ENCODE assay signal across 10 mouse cellular contexts in the genomic region with DNA sequence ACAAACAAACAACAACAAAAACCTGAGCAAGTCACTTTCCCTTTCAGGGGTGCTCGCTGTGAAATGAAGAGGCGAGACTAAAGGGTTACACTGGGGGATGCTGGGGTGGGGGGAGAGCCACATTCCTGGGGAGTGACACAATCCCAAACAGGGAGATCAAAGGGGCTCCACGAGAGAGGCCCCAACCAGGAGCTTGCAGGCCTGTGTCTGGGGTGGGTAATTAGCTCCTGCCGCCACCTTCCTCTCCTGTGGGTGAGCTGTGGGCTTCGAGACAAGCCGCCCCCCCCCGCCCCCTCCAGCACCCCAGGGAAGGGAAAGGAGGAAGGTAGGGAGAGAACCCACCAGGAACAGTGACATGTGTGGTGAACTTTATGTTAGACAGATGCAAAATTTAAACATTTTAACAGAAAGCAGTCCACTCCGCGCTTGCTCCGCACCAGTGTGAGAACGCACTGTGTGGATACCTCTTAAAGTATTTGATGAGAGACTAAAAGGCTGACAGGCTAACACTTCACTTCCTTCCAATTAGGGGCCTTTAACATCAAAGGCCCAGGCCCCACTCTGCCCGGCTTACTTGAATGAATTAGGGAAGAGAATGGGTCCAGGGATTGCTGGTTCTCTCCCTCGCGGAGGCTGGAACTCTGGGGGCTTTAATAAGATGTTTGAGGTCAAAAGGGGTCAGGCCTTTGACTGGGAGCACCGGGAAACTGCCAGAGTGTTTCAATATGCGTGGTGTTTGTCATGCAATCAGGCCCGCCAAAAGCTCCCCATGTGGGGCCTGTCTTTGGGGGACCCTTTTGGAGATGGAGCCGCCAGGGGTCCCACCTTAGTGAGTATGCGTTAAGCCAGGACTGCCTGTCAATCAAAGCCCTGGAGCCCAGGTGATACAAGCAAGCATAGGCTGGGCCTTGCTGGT.
A peak's percentile ranks its signal among the peaks of the same experiment; 100 is the strongest.
DNase-seq lines count a peak whose midpoint lies in the region; ATAC-seq and TF ChIP-seq lines count a peak whose summit lies in the region.
"Had no signal": no experiment of that assay in that cellular context is flagged by ENCODE, and none has a peak within 500 bp of the region (broad histone marks: within the 10 kb centered on the region; RNA-seq: fewer than 3 reads in every experiment).

No protein-coding gene starts in this region.

- no peak for TF ChIP-seq EP300 in liver, embryonic 14.5 days (IDR thresholded peaks at IDR 0.05; ENCODE audit: low read depth)
- TF ChIP-seq EP300 in liver, postnatal 0 days (IDR thresholded peaks at IDR 0.05; ENCODE audit: low read depth) = no peak

- H3K4me1 ChIP-seq in liver, embryonic 14.5 days (replicated peaks; ENCODE audit: control insufficient read depth in 2 of 2, insufficient read depth in 2 of 2, low read length in 1 of 2) = peaks cover 0 to 9% of the 10 kb centered on the region in 2 experiments; a peak in 1 of 4 replicates
- no peaks in the 10 kb centered on the region; the same call in 1 of the 2 replicates for H3K4me1 ChIP-seq in liver, postnatal 0 days (ENCODE audit: insufficient read depth)
- H3K4me1 ChIP-seq in midbrain, embryonic 15.5 days = peaks cover 20% of the 10 kb centered on the region

- 0 out of 2 replicates have a peak, but pooled peaks have one; percentile 18 for ATAC-seq in liver, embryonic 14.5 days (ENCODE audit: insufficient read depth)
- no peak for ATAC-seq in liver, postnatal 0 days
- peak; percentile 64 for ATAC-seq in midbrain, embryonic 15.5 days (replicated peaks)
- ATAC-seq: Patski had no signal

- no peaks in the 10 kb centered on the region for H3K9me3 ChIP-seq in liver, embryonic 14.5 days (ENCODE audit: control insufficient read depth, low read length)
- H3K9me3 ChIP-seq in liver, postnatal 0 days (ENCODE audit: low read length) = no peaks in the 10 kb centered on the region
- no peaks in the 10 kb centered on the region for H3K9me3 ChIP-seq in midbrain, embryonic 15.5 days

- no peak overlapping the region for H3K27ac ChIP-seq in liver, embryonic 14.5 days
- no peak overlapping the region; the same call in 1 of the 2 replicates for H3K27ac ChIP-seq in liver, postnatal 0 days (ENCODE audit: low read depth)
- H3K27ac ChIP-seq in midbrain, embryonic 15.5 days = no peak overlapping the region

- no peak for DNase-seq in liver, embryonic 14.5 days (ENCODE audit: low read depth in 3 of 3, low spot score in 3 of 3)
- no peak for DNase-seq in liver, postnatal 0 days
- DNase-seq in embryo, embryonic 11 days = peak; percentile 86
- peak; percentile 82 for DNase-seq in forelimb bud, embryonic 11.5 days (ENCODE audit: low read depth, low spot score)
- DNase-seq in c-Kit-positive CD71-positive TER-119-positive erythroid progenitor cells, embryonic 14.5 days (ENCODE audit: low spot score) = no peak
- no peak for DNase-seq in layer of hippocampus, adult 8-10 months (ENCODE audit: low spot score in 2 of 2)
- DNase-seq in frontal cortex, adult 2 months (ENCODE audit: extremely low spot score in 1 of 2, low spot score in 1 of 2) = no peak

- H3K4me2 ChIP-seq in liver, embryonic 14.5 days (ENCODE audit: low read depth) = no peak overlapping the region
- H3K4me2 ChIP-seq in liver, postnatal 0 days (ENCODE audit: low read depth, low read length) = no peak overlapping the region
- H3K4me2 ChIP-seq in midbrain, embryonic 15.5 days = 0 out of 2 replicates have a peak overlapping the region, but pooled peaks have one; percentile 7

- H3K36me3 ChIP-seq in liver, embryonic 14.5 days (replicated peaks; ENCODE audit: control insufficient read depth, insufficient read depth, low read depth) = no peaks in the 10 kb centered on the region
- no peaks in the 10 kb centered on the region for H3K36me3 ChIP-seq in liver, postnatal 0 days (replicated peaks; ENCODE audit: insufficient read depth, low read length)
- no peaks in the 10 kb centered on the region for H3K36me3 ChIP-seq in midbrain, embryonic 15.5 days (replicated peaks)

- H3K4me3 ChIP-seq in liver, embryonic 14.5 days (ENCODE audit: insufficient read depth in 1 of 2, low read depth in 2 of 2, low read length in 2 of 2) = no peak overlapping the region
- H3K4me3 ChIP-seq in liver, postnatal 0 days (ENCODE audit: low read depth, low read length) = no peak overlapping the region
- H3K4me3 ChIP-seq in midbrain, embryonic 15.5 days = no peak overlapping the region
- H3K4me3 ChIP-seq: myocyte had no signal

- TF ChIP-seq CTCF in liver, embryonic 14.5 days (IDR thresholded peaks at IDR 0.05; ENCODE audit: low read depth) = no peak
- no peak for TF ChIP-seq CTCF in liver, postnatal 0 days (IDR thresholded peaks at IDR 0.05; ENCODE audit: low read depth)

- H3K27me3 ChIP-seq in liver, embryonic 14.5 days (ENCODE audit: control insufficient read depth, insufficient read depth, low read length) = no peaks in the 10 kb centered on the region
- no peaks in the 10 kb centered on the region for H3K27me3 ChIP-seq in liver, postnatal 0 days (ENCODE audit: insufficient read depth, low read length)
- H3K27me3 ChIP-seq in midbrain, embryonic 15.5 days (replicated peaks) = no peaks in the 10 kb centered on the region

- WGBS in liver, embryonic 14.5 days (ENCODE audit: insufficient replicate concordance) = 54% methylated on average over 19 of the region's 19 CpGs
- WGBS in liver, postnatal 0 days (ENCODE audit: insufficient replicate concordance) = 50% methylated on average over 18 of the region's 19 CpGs
- 6% methylated on average over 19 of the region's 19 CpGs for WGBS in midbrain, embryonic 15.5 days

- H3K9ac ChIP-seq in liver, embryonic 14.5 days (replicated peaks) = no peak overlapping the region
- no peak overlapping the region for H3K9ac ChIP-seq in liver, postnatal 0 days (replicated peaks)
- no peak overlapping the region for H3K9ac ChIP-seq in midbrain, embryonic 15.5 days

Comparison
In these comparisons a context has a peak if more than half of its experiments do, and no peak if none do; other contexts are left out.
1. DNase-seq: peak in embryo, embryonic 11 days (single experiment) and forelimb bud, embryonic 11.5 days (single experiment); none in liver, embryonic 14.5 days (0 of 3), liver, postnatal 0 days (single experiment), c-Kit-positive CD71-positive TER-119-positive erythroid progenitor cells, embryonic 14.5 days (single experiment), layer of hippocampus, adult 8-10 months (0 of 2) and frontal cortex, adult 2 months (0 of 2).